Mouse (Mus musculus): ENCODE results near the gene Map4k4. TPM values are rescaled to one million over a fixed set of nuclear protein-coding genes. Genes with fewer than 3 reads are reported as not detected.

The Map4k4 gene
- polyA plus RNA-seq, 1 experiment from 2014 or later = 58.8 TPM

DNA sequence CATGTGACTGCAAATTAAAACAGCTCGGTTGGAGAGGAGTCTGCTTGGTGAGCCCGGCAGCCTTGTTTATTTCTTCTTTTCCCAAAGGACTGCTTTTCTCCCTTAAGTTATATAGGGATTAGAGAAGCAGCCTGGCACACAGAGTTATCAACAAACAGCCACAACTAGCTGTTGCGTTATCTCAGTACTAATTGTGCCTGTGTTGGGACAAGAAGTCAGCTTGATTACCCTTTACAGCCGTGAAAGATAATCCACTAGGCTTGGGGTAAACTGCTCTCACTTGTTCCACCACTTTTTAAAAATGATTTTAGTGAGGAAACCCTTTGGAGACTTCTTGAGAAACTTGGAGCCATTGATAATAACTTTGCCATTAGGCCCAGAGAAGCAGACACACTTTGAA is 36.9 kb downstream of the Map4k4 start:
- WGBS = 22% methylated on average over 4 of the region's 4 CpGs
- no peak for ATAC-seq (ENCODE audit: insufficient number of reproducible peaks, insufficient read depth, low FRiP score, low TSS enrichment)

GRCm38 (mm10) chr1:39939401-39939800 is 38.7 kb downstream of the Map4k4 start:
- Histone ChIP-seq H3K9ac (no peak overlapping the region), H3K4me2 (replicated peaks) (no peak overlapping the region), H3K4me1 (peaks cover 90% of the 10 kb centered on the region), H3K27ac (no peak overlapping the region), H3K9me3 (no peaks in the 10 kb centered on the region), H3K4me3 (no peak overlapping the region), H3K27me3 (no peaks in the 10 kb centered on the region), H3K36me3 (0 out of 2 replicates have a peak, but pooled peaks cover 5% of the 10 kb centered on the region)
- 86% methylated on average over 12 of the region's 12 CpGs for WGBS
- no peak for ATAC-seq (ENCODE audit: insufficient number of reproducible peaks, insufficient read depth, low FRiP score, low TSS enrichment)

More for the DNA sequence above, 36.9 kb downstream of the Map4k4 start:
- Histone ChIP-seq H3K36me3 (0 out of 2 replicates have a peak, but pooled peaks cover 9% of the 10 kb centered on the region), H3K4me3 (no peak overlapping the region), H3K9me3 (no peaks in the 10 kb centered on the region), H3K27ac (no peak overlapping the region), H3K4me1 (peaks cover 89% of the 10 kb centered on the region), H3K27me3 (no peaks in the 10 kb centered on the region), H3K4me2 (replicated peaks) (no peak overlapping the region), H3K9ac (no peak overlapping the region)

DNA sequence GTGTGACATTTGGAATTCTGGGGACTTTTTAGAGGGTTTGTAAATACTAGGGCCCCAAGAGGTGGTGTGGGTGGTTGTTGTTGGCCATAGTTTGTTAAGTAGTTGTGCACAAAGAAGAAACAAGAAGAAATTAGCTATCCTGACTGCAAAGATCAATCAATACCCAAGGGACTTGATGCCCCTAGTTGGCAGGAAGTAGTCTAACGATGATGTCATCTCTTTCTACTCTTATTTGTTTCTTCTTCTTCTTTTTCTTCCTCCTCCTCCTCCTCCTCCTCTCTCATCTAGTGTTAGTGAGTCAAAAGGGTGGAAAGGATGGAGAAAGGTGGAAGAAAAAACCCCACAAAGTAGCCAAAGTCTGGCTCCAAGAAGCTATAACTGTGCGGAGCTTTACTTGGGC is 39.6 kb downstream of the Map4k4 start:
- H3K4me2 ChIP-seq (replicated peaks) = no peak overlapping the region

GRCm38 (mm10) chr1:39941237-39942179 is 40.8 kb downstream of the Map4k4 start:
- no peak overlapping the region for H3K4me3 ChIP-seq
- H3K4me2 ChIP-seq (replicated peaks) = no peak overlapping the region
- WGBS = 68% methylated on average over 10 of the region's 10 CpGs
- H3K36me3 ChIP-seq = 0 out of 2 replicates have a peak, but pooled peaks cover 5% of the 10 kb centered on the region
- no peak overlapping the region for H3K9ac ChIP-seq
- no peaks in the 10 kb centered on the region for H3K27me3 ChIP-seq
- no peaks in the 10 kb centered on the region for H3K9me3 ChIP-seq
- H3K27ac ChIP-seq = no peak overlapping the region
- peaks cover 89% of the 10 kb centered on the region for H3K4me1 ChIP-seq
- ATAC-seq (ENCODE audit: insufficient number of reproducible peaks, insufficient read depth, low FRiP score, low TSS enrichment) = no peak

More for the DNA sequence above, 39.6 kb downstream of the Map4k4 start:
- Histone ChIP-seq H3K27ac (no peak overlapping the region), H3K27me3 (no peaks in the 10 kb centered on the region), H3K36me3 (0 out of 2 replicates have a peak, but pooled peaks cover 5% of the 10 kb centered on the region), H3K4me1 (peaks cover 90% of the 10 kb centered on the region), H3K4me3 (no peak overlapping the region), H3K9me3 (no peaks in the 10 kb centered on the region), H3K9ac (no peak overlapping the region)
- WGBS = 75% methylated on average over 2 of the region's 2 CpGs
- no peak for ATAC-seq (ENCODE audit: insufficient number of reproducible peaks, insufficient read depth, low FRiP score, low TSS enrichment)

DNA sequence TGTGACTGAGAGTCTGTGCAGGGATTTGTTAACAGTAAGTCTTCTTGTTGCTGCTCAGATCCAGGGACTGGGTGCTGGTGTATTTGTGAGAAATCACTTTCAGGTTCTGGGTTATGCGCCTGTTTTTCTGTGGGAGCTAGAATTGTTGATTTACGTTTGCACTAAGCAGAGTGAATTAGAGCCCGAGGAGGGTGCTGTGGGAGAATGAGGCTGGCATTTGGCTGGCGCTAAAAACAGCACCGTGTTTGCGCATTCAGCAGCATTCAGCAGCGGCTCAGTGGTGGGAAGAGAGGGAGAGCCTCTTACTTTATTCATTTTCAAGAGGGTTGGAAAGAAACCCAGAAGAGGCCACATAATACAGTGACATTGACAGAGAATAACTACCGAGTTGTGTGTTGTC is 42.2 kb downstream of the Map4k4 start:
- H3K27me3 ChIP-seq = no peaks in the 10 kb centered on the region
- H3K4me2 ChIP-seq (replicated peaks) = 0 out of 2 replicates have a peak overlapping the region, but pooled peaks have one; percentile 2
- peaks cover 87% of the 10 kb centered on the region for H3K4me1 ChIP-seq
- ATAC-seq (ENCODE audit: insufficient number of reproducible peaks, insufficient read depth, low FRiP score, low TSS enrichment) = no peak
- 39% methylated on average over 8 of the region's 8 CpGs for WGBS
- no peaks in the 10 kb centered on the region for H3K9me3 ChIP-seq
- H3K9ac ChIP-seq = no peak overlapping the region
- H3K4me3 ChIP-seq = no peak overlapping the region
- H3K36me3 ChIP-seq = 0 out of 2 replicates have a peak, but pooled peaks cover 5% of the 10 kb centered on the region
- 0 out of 2 replicates have a peak overlapping the region, but pooled peaks have one; percentile 20 for H3K27ac ChIP-seq

- no peaks in the 10 kb centered on the region for H3K9me3 ChIP-seq
- 0 out of 2 replicates have a peak, but pooled peaks cover 1% of the 10 kb centered on the region for H3K36me3 ChIP-seq
- no peak overlapping the region for H3K4me2 ChIP-seq (replicated peaks)
- H3K27me3 ChIP-seq = no peaks in the 10 kb centered on the region
- H3K9ac ChIP-seq = no peak overlapping the region
- ATAC-seq (ENCODE audit: insufficient number of reproducible peaks, insufficient read depth, low FRiP score, low TSS enrichment) = no peak
- WGBS = 39% methylated on average over 5 of the region's 5 CpGs
- H3K4me3 ChIP-seq = no peak overlapping the region
- no peak overlapping the region for H3K27ac ChIP-seq
- H3K4me1 ChIP-seq = peaks cover 89% of the 10 kb centered on the region
These were observed 43.7 kb downstream of the Map4k4 start for GRCm38 (mm10) chr1:39944306-39944971.

GRCm38 (mm10) chr1:39944972-39945323 is 44.2 kb downstream of the Map4k4 start:
- 35% methylated on average over 4 of the region's 4 CpGs for WGBS
- ATAC-seq (ENCODE audit: insufficient number of reproducible peaks, insufficient read depth, low FRiP score, low TSS enrichment) = no peak
- H3K36me3 ChIP-seq = no peaks in the 10 kb centered on the region
- H3K4me2 ChIP-seq (replicated peaks) = no peak overlapping the region
- H3K9ac ChIP-seq = no peak overlapping the region
- H3K27me3 ChIP-seq = no peaks in the 10 kb centered on the region
- no peaks in the 10 kb centered on the region for H3K9me3 ChIP-seq
- H3K27ac ChIP-seq = no peak overlapping the region
- peaks cover 89% of the 10 kb centered on the region for H3K4me1 ChIP-seq
- H3K4me3 ChIP-seq = no peak overlapping the region

GRCm38 (mm10) chr1:39946391-39946790 is 45.7 kb downstream of the Map4k4 start:
- H3K4me1 ChIP-seq = peaks cover 89% of the 10 kb centered on the region
- no peak overlapping the region for H3K4me3 ChIP-seq
- H3K9ac ChIP-seq = no peak overlapping the region
- H3K36me3 ChIP-seq = no peaks in the 10 kb centered on the region
- H3K27me3 ChIP-seq = no peaks in the 10 kb centered on the region
- WGBS = 56% methylated on average over 4 of the region's 4 CpGs
- H3K4me2 ChIP-seq (replicated peaks) = no peak overlapping the region
- ATAC-seq (ENCODE audit: insufficient number of reproducible peaks, insufficient read depth, low FRiP score, low TSS enrichment) = no peak
- H3K9me3 ChIP-seq = no peaks in the 10 kb centered on the region
- peak overlapping the region; percentile 24; the same call in 1 of the 2 replicates for H3K27ac ChIP-seq

- Histone ChIP-seq H3K9ac (no peak overlapping the region), H3K36me3 (no peaks in the 10 kb centered on the region), H3K27ac (peak overlapping the region; percentile 72), H3K9me3 (no peaks in the 10 kb centered on the region), H3K4me3 (no peak overlapping the region), H3K4me2 (replicated peaks) (no peak overlapping the region), H3K4me1 (peaks cover 85% of the 10 kb centered on the region), H3K27me3 (no peaks in the 10 kb centered on the region)
- no peak for ATAC-seq (ENCODE audit: insufficient number of reproducible peaks, insufficient read depth, low FRiP score, low TSS enrichment)
- WGBS = 67% methylated on average over 6 of the region's 6 CpGs
These were observed 46.5 kb downstream of the Map4k4 start for GRCm38 (mm10) chr1:39947179-39947578.

- WGBS = 28% methylated on average over 6 of the region's 6 CpGs
- Histone ChIP-seq H3K4me2 (replicated peaks) (no peak overlapping the region), H3K36me3 (no peaks in the 10 kb centered on the region), H3K9me3 (no peaks in the 10 kb centered on the region), H3K27ac (peak overlapping the region; percentile 72; the same call in 1 of the 2 replicates), H3K4me3 (no peak overlapping the region), H3K4me1 (peaks cover 84% of the 10 kb centered on the region), H3K27me3 (no peaks in the 10 kb centered on the region), H3K9ac (no peak overlapping the region)
- ATAC-seq (ENCODE audit: insufficient number of reproducible peaks, insufficient read depth, low FRiP score, low TSS enrichment) = peak; percentile 67; the same call in 1 of the 2 replicates
These were observed 47.1 kb downstream of the Map4k4 start for GRCm38 (mm10) chr1:39947701-39948359.

DNA sequence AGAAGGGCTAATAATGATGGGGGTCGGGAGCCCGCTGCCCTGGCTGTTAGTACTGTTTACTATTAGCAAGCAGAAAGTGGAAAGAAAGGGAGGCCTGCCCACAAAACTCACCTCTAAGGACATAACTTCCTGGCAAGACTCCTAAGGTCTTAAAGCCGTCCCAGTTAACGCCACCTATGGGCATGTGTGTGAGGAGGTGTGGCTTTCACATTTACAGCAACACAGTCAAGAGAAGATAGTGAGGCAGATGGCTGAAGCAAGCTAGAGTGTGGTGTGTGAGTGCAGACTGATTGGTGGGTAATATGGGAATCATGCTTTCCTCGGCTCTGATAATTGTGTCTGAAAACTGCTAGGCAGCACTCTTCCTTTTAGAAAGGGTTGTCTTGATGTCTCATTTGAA is 48.5 kb downstream of the Map4k4 start:
- WGBS = 39% methylated on average over 5 of the region's 5 CpGs
- H3K36me3 ChIP-seq = no peaks in the 10 kb centered on the region
- H3K27ac ChIP-seq = no peak overlapping the region
- no peak overlapping the region for H3K4me2 ChIP-seq (replicated peaks)
- H3K4me1 ChIP-seq = peaks cover 76% of the 10 kb centered on the region
- no peaks in the 10 kb centered on the region for H3K9me3 ChIP-seq
- H3K4me3 ChIP-seq = no peak overlapping the region
- H3K9ac ChIP-seq = no peak overlapping the region
- no peaks in the 10 kb centered on the region for H3K27me3 ChIP-seq
- ATAC-seq (ENCODE audit: insufficient number of reproducible peaks, insufficient read depth, low FRiP score, low TSS enrichment) = no peak

Measured in embryonic facial prominence, embryonic 12.5 days (tissue).